Mouse (Mus musculus): ENCODE results near the gene Zbtb24.

Zbtb24 gene

GRCm38 (mm10) chr10:41505446-41505845, 55.3 kb downstream of the Zbtb24 start:
- peak; percentile 90 to 91 for DNase-seq

- DNase-seq = peak; percentile 46 to 48
These were observed 59.0 kb downstream of the Zbtb24 start for GRCm38 (mm10) chr10:41509160-41509559.

GRCm38 (mm10) chr10:41514301-41514700, 64.1 kb downstream of the Zbtb24 start:
- peak in 1 of 2 experiments; percentile 13 for DNase-seq

- DNase-seq = no peak
These were observed 64.7 kb downstream of the Zbtb24 start for GRCm38 (mm10) chr10:41514921-41515320.

All from cerebellum, postnatal 10 days (tissue).